Mouse (Mus musculus) adrenal gland, postnatal 25 days (tissue): Measurements from ENCODE around the gene Spdef. TPM values are rescaled to one million over a fixed set of nuclear protein-coding genes. Genes with fewer than 3 reads are reported as not detected.

Experiments used
- DNase-seq: peaks from one replicate; pipeline ENCODE4 v3.0.0; 2021; ENCODE audit warnings: mixed read lengths
- total RNA-seq: library from RNA; stranded (reverse); gene quantifications from 2 replicates; pipeline ENCODE4 v1.2.3, GENCODE M21; 2021

Spdef gene
- total RNA-seq, 1 experiment from 2014 or later = not detected

DNA sequence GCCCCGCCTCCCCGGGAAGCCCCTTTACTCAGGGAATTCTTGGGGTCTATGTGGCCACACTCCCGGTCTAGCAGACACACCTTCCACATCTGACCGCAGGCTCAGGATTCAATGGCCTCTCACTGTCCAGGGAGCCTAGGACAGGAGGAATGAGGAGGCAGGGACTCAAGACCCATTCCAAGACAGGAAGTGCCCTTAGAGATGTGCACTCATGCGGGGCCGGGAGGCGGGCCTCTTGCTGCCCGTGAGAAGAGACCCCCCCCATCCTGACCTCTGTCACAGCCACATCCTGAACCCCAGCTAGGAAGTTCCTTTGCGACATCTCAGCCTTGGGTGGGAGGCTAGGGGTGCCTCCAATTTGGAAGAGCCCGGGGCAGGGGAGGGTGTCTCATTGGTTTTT lies 3.7 kb downstream of the Spdef start:
- no peak for DNase-seq

DNA sequence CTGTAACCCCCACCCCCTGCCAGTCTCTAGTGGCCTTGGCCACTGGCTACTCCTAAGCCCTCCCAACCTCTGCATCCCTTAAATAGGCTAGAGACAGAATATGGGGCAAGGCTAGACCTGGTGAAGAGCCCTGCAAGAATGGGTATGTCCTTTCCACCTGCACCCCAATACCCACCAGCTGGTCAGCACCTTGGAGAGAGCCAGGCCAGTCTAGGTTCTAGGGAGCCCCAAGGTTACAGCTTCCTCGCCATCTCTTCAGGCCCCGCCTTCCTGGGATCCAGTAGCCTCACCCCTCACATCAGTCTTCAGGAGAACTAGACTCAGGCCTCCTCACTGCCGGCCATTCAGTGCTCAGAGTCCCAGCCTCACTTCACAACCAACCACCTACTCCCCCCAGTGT lies 4.4 kb downstream of the Spdef start:
- DNase-seq = no peak

- peak; percentile 61 for DNase-seq
Measured at GRCm38 (mm10) chr17:27721125-27721664, 7.6 kb downstream of the Spdef start.

DNA sequence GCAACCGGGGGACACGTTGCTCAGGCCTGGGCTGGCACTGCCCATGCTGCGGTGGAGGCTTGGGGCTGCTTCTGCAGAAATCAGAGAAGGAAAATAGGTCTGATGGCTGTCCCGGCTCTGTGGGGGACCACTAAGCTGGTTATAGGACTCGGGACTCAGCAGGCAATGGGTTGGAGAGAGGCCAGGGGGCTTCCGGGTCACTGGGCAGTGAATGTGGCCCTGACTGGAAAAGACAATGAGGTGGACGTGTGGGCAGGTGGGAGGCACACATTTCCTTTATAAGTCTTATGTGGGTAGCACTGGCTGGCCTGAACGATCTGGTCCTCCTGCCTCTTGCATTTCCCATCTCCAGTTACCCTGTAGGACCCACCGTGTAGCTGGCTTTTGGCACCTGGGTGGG lies 8.4 kb downstream of the Spdef start:
- DNase-seq = no peak

- no peak for DNase-seq
Measured at GRCm38 (mm10) chr17:27719663-27720062, 9.1 kb downstream of the Spdef start.

DNA sequence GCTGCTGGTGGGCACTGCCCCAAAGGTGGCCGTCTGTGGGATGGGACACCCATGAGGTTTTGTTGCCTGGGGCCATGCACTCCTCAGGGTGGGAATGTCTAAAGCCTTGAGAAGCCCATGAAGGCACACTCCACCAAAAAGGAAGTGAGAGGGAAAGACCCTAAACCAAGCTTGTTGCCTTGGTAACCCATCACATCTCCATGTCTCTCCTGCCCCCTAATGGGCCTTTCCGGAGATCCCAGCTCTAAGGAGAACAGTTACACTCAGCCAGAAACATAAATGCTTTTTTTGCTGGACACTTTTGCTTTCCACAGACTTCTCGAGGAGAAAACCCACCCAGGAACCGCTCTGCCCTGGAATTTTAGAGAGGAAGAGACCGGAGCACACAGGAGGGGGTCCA lies 10.5 kb downstream of the Spdef start:
- DNase-seq = no peak

DNA sequence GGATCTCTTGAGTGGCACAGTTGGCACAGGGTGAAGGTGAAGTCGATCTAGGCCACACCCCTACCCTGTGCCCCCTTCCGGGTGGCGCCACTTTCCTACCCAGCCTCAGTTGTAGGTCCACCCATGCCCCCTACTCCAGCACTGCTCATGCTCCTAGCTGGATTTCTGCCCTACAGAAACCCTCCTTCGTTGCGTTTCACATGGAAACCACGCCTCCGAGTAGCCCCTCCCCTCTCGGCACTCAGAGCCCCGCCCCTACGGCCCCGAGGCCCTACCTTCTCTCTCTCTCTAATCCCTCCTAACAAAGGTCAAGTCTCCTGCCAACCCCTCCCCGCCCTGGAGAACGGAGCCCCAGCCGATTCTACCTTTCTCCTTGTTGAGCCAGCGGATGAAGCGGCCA lies 12.0 kb downstream of the Spdef start:
- peak; percentile 52 for DNase-seq

- peak; percentile 30 for DNase-seq
Measured at GRCm38 (mm10) chr17:27712832-27713231, 15.9 kb downstream of the Spdef start.

GRCm38 (mm10) chr17:27709650-27710049 lies 19.1 kb downstream of the Spdef start:
- DNase-seq = no peak

- DNase-seq = peak; percentile 90
Measured at GRCm38 (mm10) chr17:27707954-27708661, 20.6 kb downstream of the Spdef start.

GRCm38 (mm10) chr17:27705661-27706060 lies 23.1 kb downstream of the Spdef start:
- no peak for DNase-seq

- DNase-seq = peak; percentile 30
Measured at GRCm38 (mm10) chr17:27703961-27704621, 24.7 kb downstream of the Spdef start.

DNA sequence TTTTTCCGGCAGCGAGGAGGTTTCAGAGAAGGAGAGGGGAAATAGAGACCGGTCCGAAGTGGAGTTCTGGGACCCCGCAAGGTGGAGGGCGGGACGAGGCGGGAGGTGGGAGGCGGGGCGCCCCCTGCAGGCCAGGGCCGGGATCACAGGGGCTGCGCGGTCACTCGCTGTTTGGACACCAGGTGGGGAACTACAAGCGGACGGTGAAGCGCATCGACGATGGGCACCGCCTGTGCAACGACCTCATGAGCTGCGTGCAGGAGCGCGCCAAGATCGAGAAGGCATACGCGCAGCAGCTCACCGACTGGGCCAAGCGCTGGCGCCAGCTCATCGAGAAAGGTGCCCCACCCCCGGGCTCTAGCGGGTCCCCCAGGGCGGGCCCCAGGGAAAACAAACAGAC lies 26.2 kb downstream of the Spdef start:
- DNase-seq = peak; percentile 61

DNA sequence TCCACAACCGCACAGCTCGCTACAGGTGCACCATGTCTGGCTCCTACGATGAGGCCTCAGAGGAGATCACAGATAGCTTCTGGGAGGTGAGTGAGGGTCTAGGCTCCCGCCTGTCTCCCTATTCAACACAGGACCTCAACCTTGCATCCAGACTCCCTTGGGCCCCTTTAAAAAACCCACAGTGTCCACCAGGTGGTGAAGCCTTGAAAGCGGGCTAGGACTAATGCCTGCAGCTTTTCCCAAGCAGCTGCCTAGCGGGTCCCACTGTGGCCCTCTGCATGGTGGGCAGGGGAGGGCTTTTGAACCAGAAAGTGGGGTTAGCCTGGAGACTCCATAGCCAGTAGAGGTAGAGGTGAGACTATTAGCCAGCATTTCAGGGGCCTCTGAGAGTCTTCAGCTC lies 26.9 kb downstream of the Spdef start:
- no peak for DNase-seq

DNA sequence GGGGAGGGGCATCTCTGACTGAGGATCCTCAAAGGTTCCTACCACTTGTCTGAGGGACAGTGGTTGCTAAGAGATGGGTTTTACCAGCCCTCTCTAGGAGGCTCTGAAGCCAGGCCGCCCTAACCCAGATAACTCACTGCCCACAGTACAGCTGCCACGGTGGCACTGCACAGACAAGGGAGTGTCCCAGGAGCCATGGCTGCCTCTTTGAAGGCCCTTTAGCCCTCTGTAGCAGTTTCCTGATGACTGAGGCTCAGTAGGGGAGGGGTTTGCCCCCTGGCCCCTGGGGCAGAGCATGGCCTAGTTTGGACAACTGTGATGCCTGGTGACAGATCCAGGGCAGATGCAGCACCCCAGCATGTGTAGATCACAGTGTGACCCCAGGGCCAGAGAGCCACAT lies 27.9 kb downstream of the Spdef start:
- no peak for DNase-seq

- no peak for DNase-seq
Measured at GRCm38 (mm10) chr17:27699641-27700244, 29.0 kb downstream of the Spdef start.

GRCm38 (mm10) chr17:27690993-27691693 lies 37.6 kb downstream of the Spdef start:
- DNase-seq = no peak

DNA sequence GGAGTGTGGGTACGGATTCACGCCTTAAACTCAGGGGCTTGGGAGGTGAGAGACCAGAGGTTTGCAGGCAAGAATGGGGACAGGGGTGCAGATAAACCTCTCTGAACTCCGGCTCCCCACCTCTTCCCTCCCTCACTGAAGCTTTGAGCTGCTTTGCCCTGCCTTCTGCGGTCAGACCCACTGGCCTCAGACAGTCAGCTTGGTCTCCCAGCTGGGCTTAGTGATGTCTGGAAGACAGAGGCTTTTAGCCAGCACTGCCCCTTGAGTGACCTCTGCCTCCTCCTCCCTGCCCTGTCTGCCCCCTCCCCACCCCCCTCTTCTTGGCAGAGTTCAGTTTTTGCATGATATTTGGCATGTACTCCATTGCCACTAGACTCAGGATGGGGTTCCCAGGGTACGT lies 42.4 kb downstream of the Spdef start:
- DNase-seq = no peak

DNA sequence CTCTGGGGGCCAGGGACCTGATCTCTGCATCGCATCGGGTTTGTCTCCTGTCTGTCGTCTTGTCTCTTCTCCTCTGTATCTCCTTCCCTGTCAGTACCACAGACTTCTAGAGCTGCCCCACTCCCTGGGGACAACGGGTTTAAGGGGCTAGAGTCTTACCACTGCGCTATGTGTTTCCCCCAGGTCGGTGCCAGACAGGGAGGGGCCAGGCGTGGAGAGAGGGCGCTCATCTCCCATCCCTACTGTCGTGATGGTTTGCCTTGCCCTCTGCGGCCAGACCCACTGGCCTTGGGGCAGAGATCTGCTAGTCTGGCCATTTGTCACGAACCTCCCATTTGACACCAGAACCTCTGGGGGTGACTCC lies 43.2 kb downstream of the Spdef start:
- DNase-seq = no peak

DNA sequence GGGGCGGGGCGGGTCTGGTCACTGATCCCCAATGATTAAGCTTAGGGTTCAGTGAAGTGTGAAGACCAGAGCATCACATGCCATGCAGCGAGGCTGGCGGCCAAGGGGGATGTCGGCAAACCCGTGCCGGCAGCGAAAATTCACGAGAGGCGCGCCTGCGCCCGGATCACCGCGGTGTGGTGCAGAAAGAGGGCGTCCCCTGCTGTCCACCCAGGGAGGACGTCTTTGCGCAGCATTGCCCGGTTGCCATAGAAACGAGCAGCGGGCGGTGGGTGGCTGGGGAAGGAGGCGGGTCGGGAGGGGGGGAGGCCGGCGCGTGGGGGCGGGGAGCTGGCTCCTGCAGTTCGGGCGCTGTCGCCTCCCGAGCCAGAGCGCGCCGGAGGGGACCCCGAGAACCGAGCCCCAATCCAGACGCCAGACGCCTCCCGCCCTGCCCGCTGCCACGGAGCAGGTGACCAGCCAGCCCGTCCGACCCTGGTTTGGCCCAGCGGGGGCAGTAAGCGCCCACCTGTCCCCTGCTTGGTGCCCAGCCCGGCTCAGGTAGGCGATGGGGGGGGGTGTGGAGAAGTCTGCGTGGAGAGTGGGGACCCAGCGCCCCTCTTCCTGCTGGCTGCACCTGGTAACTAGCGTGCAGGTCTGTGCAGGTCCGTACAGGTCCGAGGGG lies 43.7 kb downstream of the Spdef start:
- DNase-seq = peak; percentile 63

DNA sequence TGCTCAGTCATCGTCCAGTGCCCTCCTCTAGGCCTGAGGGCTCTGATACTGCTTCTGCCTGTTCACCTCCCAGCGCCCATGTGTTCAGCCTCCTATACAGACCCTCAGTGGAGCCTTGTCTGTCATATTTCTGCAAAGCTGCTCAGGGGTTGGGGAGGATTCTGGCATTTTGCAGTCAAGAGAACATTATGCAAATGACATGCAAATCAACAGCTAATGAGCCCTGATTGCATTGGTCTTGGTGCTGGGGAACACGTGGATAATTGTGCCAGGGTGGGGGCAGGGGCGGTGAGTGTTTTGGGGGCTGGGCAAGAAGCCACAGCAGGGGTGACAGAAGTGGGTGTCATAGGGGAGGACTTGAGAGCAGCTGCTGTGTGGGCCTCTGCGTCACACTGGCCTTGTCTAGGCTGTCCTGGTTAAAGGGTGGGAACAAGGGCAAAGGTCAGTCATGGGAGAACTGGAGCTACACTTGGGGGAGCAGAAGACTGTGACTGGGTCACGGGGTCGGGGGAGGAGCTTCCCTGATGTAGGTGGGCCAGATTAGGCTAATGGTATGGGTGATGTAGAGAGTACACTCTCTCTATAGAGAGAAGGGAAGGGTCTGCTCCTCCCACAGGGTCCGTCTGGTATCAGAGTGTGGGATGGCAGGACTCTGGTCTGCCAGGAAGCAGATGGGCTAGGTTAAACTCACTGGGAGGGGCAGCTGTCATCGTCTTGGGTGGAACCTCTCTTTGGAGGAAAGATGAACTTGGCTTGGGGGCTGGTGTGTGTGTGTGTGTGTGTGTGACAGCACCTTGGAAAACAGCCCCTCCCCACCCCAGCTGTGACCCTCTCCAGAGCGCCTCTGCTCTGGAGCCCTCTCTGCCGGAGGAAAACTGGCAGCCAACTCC lies 49.6 kb downstream of the Spdef start:
- no peak for DNase-seq
